Mouse (Mus musculus) ES-E14 (cell line): Measurements from ENCODE around the gene Sptbn1. TPM values are rescaled to one million over a fixed set of nuclear protein-coding genes. Genes with fewer than 3 reads are reported as not detected.

Experiments
- DNase-seq: peaks from one replicate; pipeline ENCODE4 v3.0.0-alpha.2; 2013; ENCODE audit warnings: low read depth, low spot score
- H3K27ac ChIP-seq: 2 replicates; pipeline ENCODE4 v1.5.1; 2012; ENCODE audit warnings: low read depth, mild to moderate bottlenecking, low read length, moderate library complexity, mixed read lengths; ENCODE audit not compliant: poor library complexity, insufficient read depth, severe bottlenecking
- H3K36me3 ChIP-seq: 2 replicates; pipeline ENCODE4 v1.6.1; 2012; ENCODE audit warnings: mild to moderate bottlenecking, low read length, moderate library complexity, mixed read lengths; ENCODE audit not compliant: control insufficient read depth, poor library complexity, insufficient read depth, severe bottlenecking
- H3K4me1 ChIP-seq, 2 experiments: fragments of 150-350 bp in 1 of 2; sonication (generic) in 1 of 2; 2 replicates each; pipeline ENCODE4 v1.6.1; 2012; ENCODE audit warnings: low read length in 2 of 2, mild to moderate bottlenecking in 1 of 2, mixed read lengths in 1 of 2; ENCODE audit not compliant: control insufficient read depth in 2 of 2, insufficient read depth in 2 of 2, poor library complexity in 1 of 2
- H3K4me3 ChIP-seq, 2 experiments: fragments of 150-350 bp in 1 of 2; sonication (generic) in 1 of 2; 2 replicates each; pipeline ENCODE4 v1.5.1; 2012; ENCODE audit warnings: low read length in 2 of 2, low read depth in 1 of 2, mild to moderate bottlenecking in 1 of 2, mixed read lengths in 1 of 2; ENCODE audit not compliant: insufficient read depth in 1 of 2, poor library complexity in 1 of 2, severe bottlenecking in 1 of 2
- H3K9ac ChIP-seq: 2 replicates; pipeline ENCODE4 v1.6.1; 2012; ENCODE audit warnings: low read depth, mild to moderate bottlenecking, low read length, mixed read lengths; ENCODE audit not compliant: poor library complexity, insufficient read depth, severe bottlenecking
- H3K9me3 ChIP-seq: fragments of 150-350 bp; sonication (generic); 2 replicates; pipeline ENCODE4 v1.6.1; 2012; ENCODE audit warnings: low read depth, mild to moderate bottlenecking, low read length; ENCODE audit not compliant: control insufficient read depth, insufficient read depth
- CHD2 ChIP-seq: IDR thresholded peaks from 2 replicates; pipeline ENCODE4 v1.6.1; 2014; ENCODE audit warnings: mild to moderate bottlenecking, low read depth, low read length, inconsistent platforms
- HCFC1 ChIP-seq: IDR thresholded peaks from 2 replicates; pipeline ENCODE4 v1.6.1; 2012; ENCODE audit warnings: low read length, inconsistent platforms, borderline replicate concordance; ENCODE audit not compliant: insufficient read depth
- MAFK ChIP-seq: IDR thresholded peaks from 2 replicates; pipeline ENCODE4 v1.6.1; 2014; ENCODE audit warnings: mild to moderate bottlenecking, low read depth, low read length, inconsistent platforms; ENCODE audit not compliant: insufficient read depth
- ZC3H11A ChIP-seq: IDR thresholded peaks from 2 replicates; pipeline ENCODE4 v1.6.1; 2012; ENCODE audit warnings: low read depth, mild to moderate bottlenecking, inconsistent platforms, low read length, borderline replicate concordance
- ZNF384 ChIP-seq: IDR thresholded peaks from 2 replicates; pipeline ENCODE4 v1.6.1; 2012; ENCODE audit warnings: low read depth, low read length, inconsistent platforms
- in situ Hi-C, 2 experiments: fragments of 600-800 bp; cut with MboI; formaldehyde crosslinking; loops; one replicate each; pipeline ENCODE4 v1.15.1; 2025; ENCODE audit warnings: low sequenced_read_pairs in 2 of 2, inconsistent platforms in 1 of 2; ENCODE audit not compliant: unreplicated experiment in 2 of 2
- total RNA-seq: library from RNA; depleted of rRNA; stranded (reverse); fragments of 300-350 nt; gene quantifications from 2 replicates; pipeline ENCODE4 v1.2.3, GENCODE M21; 2012

Sptbn1 gene
- total RNA-seq, 1 experiment: 243 TPM

DNA sequence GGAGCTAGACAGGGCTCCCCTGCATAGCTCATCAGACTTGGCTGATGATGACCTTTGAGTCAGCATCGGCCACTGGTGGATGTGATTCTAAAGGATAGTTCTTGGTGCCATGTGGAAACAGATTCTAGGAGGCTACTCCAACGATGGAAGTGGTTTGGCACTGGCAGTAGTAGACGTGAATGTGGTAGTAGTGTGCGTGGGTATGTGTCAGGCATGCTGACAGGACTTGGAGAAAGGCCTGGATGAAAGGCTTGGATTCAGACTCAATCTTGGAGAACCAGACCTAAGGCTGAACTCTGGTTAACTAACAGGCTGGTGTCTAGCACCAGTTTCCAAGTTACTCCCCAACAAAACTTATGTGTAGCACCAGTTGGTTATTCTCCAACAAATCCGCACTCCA, 46.9 kb downstream of the Sptbn1 start:
- H3K9me3 ChIP-seq: no peaks in the 10 kb centered on the region
- no peak overlapping the region for H3K4me3 ChIP-seq
- no peaks in the 10 kb centered on the region for H3K36me3 ChIP-seq
- no peak overlapping the region for H3K27ac ChIP-seq
- TF ChIP-seq CHD2 (no peak), ZC3H11A (no peak), ZNF384 (no peak), HCFC1 (no peak), MAFK (no peak)
- no peaks in the 10 kb centered on the region for H3K4me1 ChIP-seq
- no peak overlapping the region for H3K9ac ChIP-seq
- no peak for DNase-seq
- in situ Hi-C loops: no loop called here

GRCm38 (mm10) chr11:30218386-30218785, 49.6 kb downstream of the Sptbn1 start:
- Histone ChIP-seq H3K27ac (no peak overlapping the region), H3K36me3 (no peaks in the 10 kb centered on the region), H3K4me1 (no peaks in the 10 kb centered on the region), H3K9ac (no peak overlapping the region), H3K9me3 (no peaks in the 10 kb centered on the region), H3K4me3 (no peak overlapping the region)
- TF ChIP-seq HCFC1 (no peak), ZC3H11A (no peak), MAFK (no peak), CHD2 (no peak), ZNF384 (no peak)
- DNase-seq: no peak
- in situ Hi-C loops: no loop called here

- no peaks in the 10 kb centered on the region for H3K36me3 ChIP-seq
- TF ChIP-seq CHD2: no peak
- TF ChIP-seq ZNF384: no peak
- TF ChIP-seq MAFK: no peak
- no peak for TF ChIP-seq ZC3H11A
- TF ChIP-seq HCFC1: no peak
- in situ Hi-C loops: no loop called here
- no peaks in the 10 kb centered on the region for H3K4me1 ChIP-seq
- H3K27ac ChIP-seq: no peak overlapping the region
- no peak overlapping the region for H3K9ac ChIP-seq
- H3K9me3 ChIP-seq: no peaks in the 10 kb centered on the region
- H3K4me3 ChIP-seq: no peak overlapping the region
- DNase-seq: no peak
Observed at GRCm38 (mm10) chr11:30217496-30217895, 50.5 kb downstream of the Sptbn1 start.

- no peak for TF ChIP-seq HCFC1
- no peak for TF ChIP-seq ZC3H11A
- TF ChIP-seq CHD2: no peak
- no peak for TF ChIP-seq MAFK
- TF ChIP-seq ZNF384: no peak
- Histone ChIP-seq H3K9me3 (no peaks in the 10 kb centered on the region), H3K36me3 (no peaks in the 10 kb centered on the region), H3K4me1 (no peaks in the 10 kb centered on the region), H3K27ac (no peak overlapping the region), H3K9ac (no peak overlapping the region), H3K4me3 (no peak overlapping the region)
- no peak for DNase-seq
- in situ Hi-C loops: no loop called here
Observed at GRCm38 (mm10) chr11:30211663-30212416, 56.1 kb downstream of the Sptbn1 start.
